22 mouse cellular contexts compared by ENCODE assay signal in genomic region chr1:66898261-66898660, GRCm38 (mm10). TPM values are rescaled to one million over a fixed set of nuclear protein-coding genes. Genes with fewer than 3 reads are reported as not detected.
A peak's percentile ranks its signal among the peaks of the same experiment; 100 is the strongest.
DNase-seq lines count a peak whose midpoint lies in the region; ATAC-seq and TF ChIP-seq lines count a peak whose summit lies in the region.
"Had no signal": no experiment of that assay in that cellular context is flagged by ENCODE, and none has a peak within 500 bp of the region (broad histone marks: within the 10 kb centered on the region; RNA-seq: fewer than 3 reads in every experiment).

No protein-coding gene starts in this region.

- H3K27ac ChIP-seq in forebrain, embryonic 15.5 days (replicated peaks): 0 out of 2 replicates have a peak overlapping the region, but pooled peaks have one; percentile 55
- no peak overlapping the region for H3K27ac ChIP-seq in forebrain, embryonic 11.5 days (ENCODE audit: low read depth, low read length)
- peak overlapping the region; percentile 81; the same call in 1 of the 2 replicates for H3K27ac ChIP-seq in gastrocnemius, adult 2 months
- H3K27ac ChIP-seq: embryonic facial prominence, embryonic 12.5 days had no signal

- H3K9me3 ChIP-seq in forebrain, embryonic 15.5 days: no peaks in the 10 kb centered on the region
- H3K9me3 ChIP-seq in forebrain, embryonic 11.5 days (ENCODE audit: control insufficient read depth, low read length): no peaks in the 10 kb centered on the region
- H3K9me3 ChIP-seq: embryonic facial prominence, embryonic 10.5 days; embryonic facial prominence, embryonic 12.5 days had no signal

- no peaks in the 10 kb centered on the region for H3K27me3 ChIP-seq in forebrain, embryonic 15.5 days
- no peaks in the 10 kb centered on the region for H3K27me3 ChIP-seq in forebrain, embryonic 11.5 days (ENCODE audit: control insufficient read depth, insufficient read depth, low read length)
- H3K27me3 ChIP-seq: embryonic facial prominence, embryonic 12.5 days; Patski had no signal

- WGBS in forebrain, embryonic 15.5 days: 16% methylated on average over 7 of the region's 7 CpGs
- WGBS in forebrain, embryonic 11.5 days: 45% methylated on average over 7 of the region's 7 CpGs

- DNase-seq in forebrain, embryonic 11.5 days (ENCODE audit: low spot score): no peak
- DNase-seq in gastrocnemius, adult 2 months: no peak
- DNase-seq in gastrocnemius, postnatal 25 days: no peak
- peak; percentile 27 for DNase-seq in retina, postnatal 1 day
- DNase-seq in retina, embryonic 14.5 days (ENCODE audit: low spot score): no peak
- DNase-seq in brain, embryonic 14.5 days (ENCODE audit: low read depth): peak; percentile 74
- no peak for DNase-seq in thymus, postnatal 14 days
- DNase-seq: adrenal gland, adult 8-10 months; adrenal gland, postnatal 14 days; cerebellum, adult 11 months; cerebellum, adult 2 months; cerebellum, adult 9-10 months; cerebellum, postnatal 10 days; cerebellum, postnatal 25 days had no signal

- no peaks in the 10 kb centered on the region for H3K36me3 ChIP-seq in forebrain, embryonic 15.5 days
- no peaks in the 10 kb centered on the region for H3K36me3 ChIP-seq in forebrain, embryonic 11.5 days (ENCODE audit: control insufficient read depth, insufficient read depth, low read length)
- H3K36me3 ChIP-seq: embryonic facial prominence, embryonic 10.5 days; embryonic facial prominence, embryonic 12.5 days had no signal

- peaks cover 26% of the 10 kb centered on the region for H3K4me1 ChIP-seq in forebrain, embryonic 15.5 days
- H3K4me1 ChIP-seq in forebrain, embryonic 11.5 days (replicated peaks; ENCODE audit: control insufficient read depth, insufficient read depth, low read length): no peaks in the 10 kb centered on the region; the same call in none of the 2 replicates

- ATAC-seq in forebrain, embryonic 15.5 days (replicated peaks): no peak
- no peak; the same call in 1 of the 2 replicates for ATAC-seq in forebrain, embryonic 11.5 days (replicated peaks; ENCODE audit: low FRiP score)
- ATAC-seq: activated CD4-positive, CD25-positive, alpha-beta regulatory T cell, adult 4 months; forebrain, embryonic 16.5 days; Patski had no signal

- intact Hi-C loops in gastrocnemius, adult 2 months (cut with DNase I): loop anchor here (5.0 kb wide), 1 partner anchor 36 kb away; the partner anchor contains the start of gene Acadl

- no peak overlapping the region for H3K4me2 ChIP-seq in forebrain, embryonic 15.5 days (replicated peaks)
- no peak overlapping the region for H3K4me2 ChIP-seq in forebrain, embryonic 11.5 days (ENCODE audit: low read depth, low read length, severe bottlenecking)
- H3K4me2 ChIP-seq: embryonic facial prominence, embryonic 12.5 days had no signal

- no peak overlapping the region for H3K4me3 ChIP-seq in forebrain, embryonic 15.5 days
- no peak overlapping the region for H3K4me3 ChIP-seq in forebrain, embryonic 11.5 days (ENCODE audit: low read depth, low read length)
- peak overlapping the region; percentile 66 for H3K4me3 ChIP-seq in gastrocnemius, adult 2 months
- H3K4me3 ChIP-seq: embryonic facial prominence, embryonic 10.5 days; embryonic facial prominence, embryonic 12.5 days had no signal

- TF ChIP-seq POLR2A in brain, embryonic 14.5 days (IDR thresholded peaks at IDR 0.05; ENCODE audit: borderline replicate concordance, extremely low read depth, insufficient read depth, insufficient read length, poor library complexity, severe bottlenecking): no peak

- no peak for TF ChIP-seq CTCF in gastrocnemius, adult 2 months (IDR thresholded peaks at IDR 0.05)
- TF ChIP-seq CTCF in brain, embryonic 14.5 days (IDR thresholded peaks at IDR 0.05; ENCODE audit: borderline replicate concordance, extremely low read depth, insufficient read depth, insufficient read length): no peak

- no peak overlapping the region for H3K9ac ChIP-seq in forebrain, embryonic 15.5 days (replicated peaks)
- no peak overlapping the region for H3K9ac ChIP-seq in forebrain, embryonic 11.5 days (ENCODE audit: low read length)
- H3K9ac ChIP-seq: embryonic facial prominence, embryonic 12.5 days had no signal

RNA-seq across cellular contexts. Expression of gene Acadl, which starts 35.2 kb away (rescaled TPM):
- polyA plus RNA-seq in forebrain, embryonic 15.5 days (2015; fragmentation: Nextera tagmentation; extraction: Ambion mirVana): 31.2 and 34.2 TPM in 2 replicates
- 48.9 and 52.2 TPM in 2 replicates for polyA plus RNA-seq in forebrain, embryonic 11.5 days (2014; fragmentation: Nextera tagmentation; extraction: Ambion mirVana)
- total RNA-seq in gastrocnemius, adult 2 months (2021): 100 to 1,000 TPM; 186 to 398 TPM
- 100 to 1,000 TPM; 256 to 293 TPM for total RNA-seq in gastrocnemius, postnatal 25 days (2021)
- polyA plus RNA-seq in brain, embryonic 14.5 days (2012; rRNA removed): 9.6 and 18.0 TPM in 2 replicates

RNA-seq across cellular contexts. Expression of gene Myl1, which starts 46.9 kb away (rescaled TPM):
- 0.40 and 1.4 TPM in 2 replicates for polyA plus RNA-seq in forebrain, embryonic 15.5 days (2015; fragmentation: Nextera tagmentation; extraction: Ambion mirVana)
- 0.32 TPM in 1 of 2 replicates, not detected in the other for polyA plus RNA-seq in forebrain, embryonic 11.5 days (2014; fragmentation: Nextera tagmentation; extraction: Ambion mirVana)
- total RNA-seq in gastrocnemius, adult 2 months (2021): over 10,000 TPM; 14,696 to 24,668 TPM
- over 10,000 TPM; 28,881 to 29,446 TPM for total RNA-seq in gastrocnemius, postnatal 25 days (2021)
- polyA plus RNA-seq in brain, embryonic 14.5 days (2012; rRNA removed): 1.3 and 1.4 TPM in 2 replicates
- total RNA-seq: ES-E14, MEL had no signal
- polyA plus RNA-seq: activated CD4-positive, CD25-positive, alpha-beta regulatory T cell, adult 4 months; Patski had no signal

Comparison
In these comparisons a context has a peak if more than half of its experiments do, and no peak if none do; other contexts are left out.
1. DNase-seq: peak in retina, postnatal 1 day (single experiment) and brain, embryonic 14.5 days (single experiment); none in forebrain, embryonic 11.5 days (single experiment), gastrocnemius, adult 2 months (single experiment), gastrocnemius, postnatal 25 days (single experiment), retina, embryonic 14.5 days (single experiment) and thymus, postnatal 14 days (single experiment).